Mouse (Mus musculus) hindbrain, embryonic 15.5 days (tissue): Measurements from ENCODE around the gene Mrpl46. TPM values are rescaled to one million over a fixed set of nuclear protein-coding genes. Genes with fewer than 3 reads are reported as not detected.

Experiments
- ATAC-seq: fragments of 200-750 bp; cut with Nextera tagmentation; 2 replicates; pipeline ENCODE4 v1.8.0; 2017; ENCODE audit warnings: low read depth, moderate number of reproducible peaks, moderate TSS enrichment; ENCODE audit not compliant: low FRiP score
- H3K27ac ChIP-seq: fragments of 300-500 bp; sonication (generic); replicated peaks from 2 replicates; pipeline ENCODE4 v1.5.1; 2015; ENCODE audit warnings: mild to moderate bottlenecking, inconsistent platforms
- H3K27me3 ChIP-seq: fragments of 300-500 bp; sonication (generic); 2 replicates; pipeline ENCODE4 v1.6.1; 2015; ENCODE audit warnings: control low read depth, inconsistent platforms
- H3K36me3 ChIP-seq: fragments of 300-500 bp; sonication (generic); 2 replicates; pipeline ENCODE4 v1.6.1; 2015; ENCODE audit warnings: control low read depth, inconsistent platforms
- H3K4me1 ChIP-seq: fragments of 300-500 bp; sonication (generic); replicated peaks from 2 replicates; pipeline ENCODE4 v1.6.1; 2015; ENCODE audit warnings: control low read depth, inconsistent platforms
- H3K4me2 ChIP-seq: fragments of 300-500 bp; sonication (generic); 2 replicates; pipeline ENCODE4 v1.6.1; 2015; ENCODE audit warnings: moderate library complexity, mild to moderate bottlenecking, inconsistent platforms
- H3K4me3 ChIP-seq: fragments of 300-500 bp; sonication (generic); 2 replicates; pipeline ENCODE4 v1.5.1; 2015; ENCODE audit warnings: mild to moderate bottlenecking, inconsistent platforms
- H3K9ac ChIP-seq: fragments of 300-500 bp; sonication (generic); 2 replicates; pipeline ENCODE4 v1.6.1; 2015; ENCODE audit warnings: inconsistent platforms
- H3K9me3 ChIP-seq: fragments of 300-500 bp; sonication (generic); 2 replicates; pipeline ENCODE4 v1.6.1; 2016; ENCODE audit warnings: control low read depth, inconsistent platforms
- WGBS: fragments of 180-500 bp; shearing (Covaris S2); methylation state at CpG from one replicate; pipeline ENCODE4 v1.1.7; 2015; 5-methylcytosine and 5-hydroxymethylcytosine counted together
- polyA plus RNA-seq: library from polyadenylated mRNA; unstranded; fragments of >200 nt; fragmentation: Nextera tagmentation; extraction: Ambion mirVana; gene quantifications from 2 replicates; pipeline ENCODE4 v1.2.1, GENCODE M21; 2015

The Mrpl46 gene
- polyA plus RNA-seq, 1 experiment from 2014 or later = 53.8 TPM

DNA sequence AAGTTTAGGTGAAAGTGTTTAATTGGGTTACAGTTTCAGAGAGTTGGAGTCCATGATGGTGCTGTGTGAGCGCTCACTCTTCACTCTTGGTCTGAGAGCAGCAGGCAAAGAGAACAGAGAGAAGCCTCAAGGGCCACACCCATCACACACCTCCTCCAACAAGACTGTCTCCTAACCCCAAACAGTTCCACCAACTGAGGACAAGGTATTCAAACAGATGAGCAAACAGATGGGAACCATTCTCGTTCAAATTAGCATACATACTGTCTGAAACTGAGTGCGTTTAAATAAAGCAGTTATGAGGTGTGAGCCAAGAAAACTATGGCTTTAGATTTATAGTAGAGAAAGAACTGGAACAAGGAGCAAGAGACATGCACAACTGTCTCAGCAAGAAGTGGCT lies 13.3 kb upstream of the Mrpl46 start:
- 85% methylated on average over 3 of the region's 3 CpGs for WGBS
- H3K27me3 ChIP-seq = no peaks in the 10 kb centered on the region
- H3K4me3 ChIP-seq = no peak overlapping the region
- no peak overlapping the region for H3K27ac ChIP-seq
- ATAC-seq = no peak
- no peak overlapping the region for H3K9ac ChIP-seq
- 0 out of 2 replicates have a peak, but pooled peaks cover 2% of the 10 kb centered on the region for H3K36me3 ChIP-seq
- no peaks in the 10 kb centered on the region for H3K9me3 ChIP-seq
- H3K4me1 ChIP-seq = peaks cover 10% of the 10 kb centered on the region; the same call in 1 of the 2 replicates
- no peak overlapping the region for H3K4me2 ChIP-seq

DNA sequence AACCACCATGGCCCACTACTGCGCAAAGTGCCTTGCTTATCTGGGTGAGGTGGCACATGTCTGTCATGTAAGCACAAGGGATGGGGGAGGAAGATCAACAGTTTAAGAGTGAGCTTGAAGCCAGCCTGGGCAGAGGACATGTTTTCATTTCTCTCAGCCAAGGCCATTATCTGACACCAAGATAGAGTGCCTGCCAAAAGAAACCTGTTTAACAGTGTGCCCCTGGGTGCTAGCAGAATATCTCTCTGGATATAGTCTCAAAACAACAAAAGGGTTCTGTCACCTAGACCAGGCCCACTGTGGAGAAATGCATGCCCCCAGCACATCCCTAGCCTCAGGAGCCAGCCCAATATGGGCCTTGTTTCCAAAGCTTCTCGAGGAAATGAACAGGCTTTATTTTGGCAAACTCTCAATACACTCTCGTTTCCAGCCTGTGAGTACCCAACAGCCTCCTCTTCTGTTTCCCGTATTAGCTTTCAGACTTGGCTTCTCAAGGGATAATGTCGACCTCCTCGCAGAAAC lies 11.3 kb upstream of the Mrpl46 start:
- no peaks in the 10 kb centered on the region for H3K27me3 ChIP-seq
- no peak for ATAC-seq
- 72% methylated on average over 6 of the region's 6 CpGs for WGBS
- peaks cover 10% of the 10 kb centered on the region; the same call in 1 of the 2 replicates for H3K4me1 ChIP-seq
- H3K4me2 ChIP-seq = no peak overlapping the region
- H3K9me3 ChIP-seq = no peaks in the 10 kb centered on the region
- H3K36me3 ChIP-seq = peaks cover 12% of the 10 kb centered on the region; the same call in 1 of the 2 replicates
- no peak overlapping the region for H3K4me3 ChIP-seq
- no peak overlapping the region for H3K27ac ChIP-seq
- H3K9ac ChIP-seq = no peak overlapping the region

DNA sequence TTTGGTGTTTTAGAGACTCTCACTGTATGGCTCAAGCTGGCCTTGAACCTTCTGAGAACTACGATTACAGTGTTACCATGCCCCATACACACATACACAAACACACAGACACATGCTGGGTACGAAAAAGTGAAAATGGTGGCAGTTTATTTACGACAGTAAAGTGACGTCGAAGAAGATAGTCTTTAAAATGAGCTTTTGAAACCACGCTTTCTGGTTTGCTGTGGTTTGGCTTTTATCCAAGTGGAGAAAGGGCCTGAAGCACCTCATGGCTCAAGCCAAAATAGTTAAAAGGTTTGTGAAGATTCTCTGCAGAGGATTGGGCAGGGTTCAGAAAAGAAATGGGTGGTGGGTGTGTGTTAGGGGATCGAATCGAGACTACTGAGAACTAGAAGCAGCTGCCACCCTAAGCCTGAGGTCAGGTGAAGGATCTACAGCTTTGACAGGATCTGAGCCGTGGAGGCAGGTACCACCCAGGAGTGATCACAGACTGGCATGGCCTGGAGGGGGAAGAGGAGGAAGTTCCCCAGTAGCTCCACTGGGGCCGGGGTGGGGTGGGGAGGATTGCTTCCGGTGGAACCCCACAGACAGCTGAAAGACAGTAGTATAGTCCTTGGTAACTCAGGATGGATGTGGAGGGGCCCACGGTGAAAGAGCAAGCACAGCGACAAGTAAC lies 10.7 kb upstream of the Mrpl46 start:
- Histone ChIP-seq H3K4me2 (no peak overlapping the region), H3K27ac (no peak overlapping the region), H3K4me3 (no peak overlapping the region), H3K9ac (no peak overlapping the region), H3K9me3 (no peaks in the 10 kb centered on the region), H3K36me3 (peaks cover 18% of the 10 kb centered on the region), H3K27me3 (no peaks in the 10 kb centered on the region), H3K4me1 (peaks cover 10% of the 10 kb centered on the region; the same call in 1 of the 2 replicates)
- no peak for ATAC-seq
- 93% methylated on average over 13 of the region's 13 CpGs for WGBS

DNA sequence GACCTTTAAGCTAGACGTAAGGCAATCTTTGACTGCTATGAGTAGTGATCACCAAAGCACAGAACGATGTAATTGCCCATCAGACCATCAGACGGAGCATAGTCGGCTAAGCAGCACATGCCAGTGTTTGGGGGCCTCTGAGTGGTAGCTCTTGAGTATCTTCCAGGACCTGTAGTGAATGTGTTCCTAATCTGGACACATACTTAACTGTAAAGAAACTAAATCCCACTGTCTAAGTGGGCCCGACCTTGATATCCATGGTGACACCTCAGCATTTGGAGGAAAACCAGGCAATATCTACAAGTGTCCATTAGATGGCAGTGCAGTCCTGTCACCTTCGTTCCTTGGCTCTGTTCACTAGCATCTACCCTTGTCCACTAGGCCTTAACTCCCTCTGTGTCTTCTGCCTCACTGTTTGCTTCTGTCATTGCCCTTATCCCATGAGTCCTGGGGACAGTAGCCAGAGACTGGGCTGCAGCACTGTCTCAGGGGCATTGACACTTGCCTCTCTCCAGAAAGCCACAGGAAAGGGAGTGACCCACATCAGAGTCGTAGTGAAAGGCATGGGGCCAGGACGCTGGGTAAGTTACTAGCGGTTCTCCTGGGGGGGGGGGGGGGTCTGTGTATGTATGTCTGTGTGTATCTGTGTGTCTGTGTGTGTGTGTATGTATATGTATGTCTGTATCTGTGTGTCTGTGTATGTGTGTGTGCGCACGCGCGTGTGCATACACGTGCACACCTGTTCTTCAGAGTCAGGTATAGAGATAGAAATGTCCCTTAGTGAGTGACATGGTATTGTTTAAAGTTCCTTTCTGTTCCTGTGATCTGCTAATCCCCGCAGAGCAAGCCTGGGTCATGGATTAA lies 8.3 kb upstream of the Mrpl46 start:
- 0 out of 2 replicates have a peak, but pooled peaks cover under 1% of the 10 kb centered on the region for H3K4me1 ChIP-seq
- 83% methylated on average over 15 of the region's 15 CpGs for WGBS
- no peak overlapping the region for H3K27ac ChIP-seq
- H3K36me3 ChIP-seq = peaks cover 21% of the 10 kb centered on the region
- H3K9ac ChIP-seq = no peak overlapping the region
- peak; percentile 76 for ATAC-seq
- H3K4me3 ChIP-seq = no peak overlapping the region
- no peaks in the 10 kb centered on the region for H3K9me3 ChIP-seq
- no peak overlapping the region for H3K4me2 ChIP-seq
- H3K27me3 ChIP-seq = no peaks in the 10 kb centered on the region

DNA sequence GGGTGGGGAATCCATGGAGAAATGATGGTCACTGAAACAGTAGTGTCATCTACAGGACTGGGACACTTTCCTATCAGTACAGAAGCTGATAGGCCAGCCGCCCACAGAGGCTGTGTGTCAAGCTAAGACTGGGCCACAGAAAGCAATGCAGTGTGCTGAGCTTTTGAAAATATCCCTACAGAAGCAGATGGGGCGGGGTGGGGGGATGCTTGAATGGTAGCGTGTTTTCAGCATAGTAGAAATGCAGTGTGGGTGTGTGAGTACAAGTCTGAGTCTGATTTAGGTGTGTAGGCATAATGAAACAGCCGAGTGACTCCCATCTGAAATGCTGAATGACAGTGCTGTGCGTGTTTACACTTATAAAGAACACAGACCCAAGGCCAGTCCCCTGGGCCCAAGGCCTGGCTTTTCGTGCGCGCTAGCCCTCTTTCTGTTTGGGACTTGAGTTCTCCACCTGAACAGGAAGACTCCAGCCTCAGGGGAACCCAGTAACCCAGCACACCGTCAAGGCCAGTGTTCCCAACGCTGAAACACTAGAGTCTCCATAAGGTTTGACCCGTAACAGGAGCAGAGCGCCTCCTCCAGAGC lies 4.6 kb upstream of the Mrpl46 start:
- Histone ChIP-seq H3K9ac (no peak overlapping the region), H3K36me3 (peaks cover 24% of the 10 kb centered on the region), H3K4me2 (no peak overlapping the region), H3K4me3 (no peak overlapping the region), H3K4me1 (peaks cover 28% of the 10 kb centered on the region), H3K9me3 (no peaks in the 10 kb centered on the region), H3K27ac (no peak overlapping the region), H3K27me3 (no peaks in the 10 kb centered on the region)
- ATAC-seq = no peak
- 88% methylated on average over 12 of the region's 12 CpGs for WGBS

DNA sequence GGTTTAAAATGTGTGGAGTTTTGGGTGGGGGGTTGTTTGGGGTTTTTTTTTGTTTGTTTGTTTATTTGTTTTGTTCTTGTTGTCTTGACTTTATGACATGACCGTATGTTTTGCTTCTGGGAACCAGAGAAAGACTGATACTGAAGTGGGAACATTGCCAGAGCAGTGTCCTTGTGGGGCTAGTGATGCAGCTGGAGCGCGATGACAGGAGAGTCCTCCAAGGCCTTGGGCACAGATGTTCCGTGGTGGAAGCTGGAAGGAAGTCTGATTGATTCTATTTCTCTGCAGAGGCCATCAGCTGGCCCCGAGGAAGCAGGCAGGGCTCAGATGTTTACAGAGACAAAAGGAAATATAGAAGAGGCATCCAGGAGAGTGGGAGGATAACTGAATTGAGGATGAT lies 2.6 kb upstream of the Mrpl46 start:
- Histone ChIP-seq H3K4me1 (peaks cover 38% of the 10 kb centered on the region), H3K4me3 (no peak overlapping the region), H3K4me2 (no peak overlapping the region), H3K36me3 (peaks cover 19% of the 10 kb centered on the region), H3K27ac (no peak overlapping the region), H3K9me3 (no peaks in the 10 kb centered on the region), H3K9ac (no peak overlapping the region), H3K27me3 (no peaks in the 10 kb centered on the region)
- WGBS = 53% methylated on average over 5 of the region's 5 CpGs
- no peak for ATAC-seq

DNA sequence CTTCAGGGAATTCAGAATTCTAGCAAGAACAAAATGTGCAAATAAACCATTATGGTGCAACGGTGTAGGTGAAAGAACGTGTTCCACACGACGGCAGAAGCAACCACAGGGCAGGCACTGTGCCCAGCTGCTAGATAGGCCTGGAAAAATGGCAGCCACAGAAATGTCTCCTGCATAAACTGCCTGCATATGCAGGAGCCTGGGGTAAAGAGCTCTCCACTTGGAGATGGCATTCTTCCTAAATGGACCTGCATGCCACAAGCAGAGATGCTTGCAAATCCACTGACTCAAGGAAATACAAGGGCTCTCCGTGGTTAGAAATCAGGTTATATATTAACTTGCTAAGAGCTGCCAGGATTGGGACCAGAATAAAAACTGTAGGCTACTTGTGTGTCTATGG lies 4.6 kb downstream of the Mrpl46 start:
- Histone ChIP-seq H3K4me1 (peaks cover 14% of the 10 kb centered on the region), H3K9me3 (no peaks in the 10 kb centered on the region), H3K36me3 (peaks cover 49% of the 10 kb centered on the region), H3K27me3 (no peaks in the 10 kb centered on the region), H3K27ac (no peak overlapping the region), H3K9ac (no peak overlapping the region), H3K4me3 (no peak overlapping the region), H3K4me2 (no peak overlapping the region)
- WGBS = 96% methylated on average over 5 of the region's 5 CpGs
- no peak for ATAC-seq

DNA sequence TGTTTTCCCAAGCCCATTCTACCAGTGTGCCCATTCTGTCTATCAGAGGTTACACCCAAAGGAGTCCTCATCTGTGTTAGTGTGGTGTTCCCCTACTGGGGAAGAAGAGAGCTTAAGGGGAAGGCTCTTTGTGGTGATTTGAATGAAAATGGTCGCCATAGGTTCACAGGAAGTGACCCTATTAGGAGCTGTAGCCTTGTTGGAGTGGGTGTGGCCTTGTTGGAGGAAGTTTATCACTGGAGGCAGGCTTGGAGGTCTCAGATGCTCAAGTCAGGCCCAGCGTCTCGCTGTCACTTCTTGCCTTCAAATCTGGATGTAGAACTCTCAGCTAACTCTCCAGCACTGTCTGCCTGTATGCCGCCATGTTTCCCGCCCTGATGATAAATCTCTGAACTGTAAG lies 12.4 kb downstream of the Mrpl46 start:
- H3K4me1 ChIP-seq = peaks cover 2% of the 10 kb centered on the region; the same call in 1 of the 2 replicates
- H3K4me2 ChIP-seq = no peak overlapping the region
- WGBS = 90% methylated on average over 5 of the region's 5 CpGs
- no peak overlapping the region for H3K4me3 ChIP-seq
- H3K36me3 ChIP-seq = peaks cover 23% of the 10 kb centered on the region
- H3K27ac ChIP-seq = no peak overlapping the region
- H3K9me3 ChIP-seq = no peaks in the 10 kb centered on the region
- H3K9ac ChIP-seq = no peak overlapping the region
- no peak for ATAC-seq
- H3K27me3 ChIP-seq = no peaks in the 10 kb centered on the region

DNA sequence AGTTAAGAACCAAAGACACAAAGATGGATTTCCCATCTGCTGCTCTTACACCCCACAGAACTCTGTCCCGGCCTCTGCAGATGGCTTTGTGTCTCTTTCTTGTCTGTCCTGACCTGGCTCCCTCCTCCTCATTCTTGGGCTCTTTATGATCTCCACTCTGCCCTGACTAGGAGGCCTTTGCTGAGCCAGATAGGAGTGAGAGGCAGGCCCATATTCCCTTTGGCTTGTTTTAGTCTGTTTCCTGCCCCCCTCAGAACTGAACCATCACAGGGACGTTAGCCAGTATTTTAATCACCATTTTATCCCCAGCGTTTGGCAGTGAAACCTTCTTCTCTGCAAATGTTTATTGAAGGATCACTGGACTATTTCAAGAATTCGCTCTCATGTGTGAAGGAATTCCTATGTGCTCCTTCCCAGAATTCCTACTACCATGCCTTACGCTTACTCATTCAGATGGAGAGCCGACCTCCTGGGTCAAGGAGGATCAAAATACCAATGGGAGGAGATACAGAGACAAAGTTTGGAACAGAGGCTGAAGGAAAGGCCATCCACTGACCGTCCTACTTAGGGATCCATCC lies 14.2 kb downstream of the Mrpl46 start:
- Histone ChIP-seq H3K9me3 (no peaks in the 10 kb centered on the region), H3K4me3 (no peak overlapping the region), H3K9ac (no peak overlapping the region), H3K36me3 (peaks cover 10% of the 10 kb centered on the region), H3K4me1 (peaks cover 9% of the 10 kb centered on the region; the same call in 1 of the 2 replicates), H3K27me3 (0 out of 2 replicates have a peak, but pooled peaks cover 3% of the 10 kb centered on the region), H3K27ac (no peak overlapping the region), H3K4me2 (no peak overlapping the region)
- 82% methylated on average over 7 of the region's 7 CpGs for WGBS
- ATAC-seq = no peak

DNA sequence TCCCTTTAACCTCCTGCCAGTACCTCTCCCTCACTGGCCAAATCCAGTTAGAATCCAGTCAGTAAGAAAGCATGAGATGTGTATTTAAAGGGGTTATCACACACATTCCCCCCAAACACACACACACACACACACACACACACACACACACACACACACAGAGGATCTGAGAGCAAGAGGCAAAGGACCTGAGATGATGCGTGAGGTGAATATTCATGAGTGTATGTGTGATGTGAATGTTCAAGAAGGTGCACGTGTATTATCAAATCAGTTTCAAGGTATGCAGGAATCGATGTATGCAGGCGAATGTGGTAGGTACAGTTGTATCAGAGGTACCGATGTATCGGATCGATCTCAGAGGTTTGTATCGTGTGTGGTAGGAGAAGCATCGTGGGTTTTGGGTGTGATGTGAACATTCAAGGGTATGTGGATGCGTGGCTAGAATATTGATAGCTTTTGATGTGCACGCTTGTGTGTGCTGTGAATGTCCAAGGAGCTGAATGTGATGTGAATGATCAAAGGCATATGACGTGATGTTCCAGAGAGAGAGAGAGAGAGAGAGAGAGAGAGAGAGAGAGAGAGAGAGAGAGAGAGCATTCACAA lies 15.3 kb downstream of the Mrpl46 start:
- WGBS = 75% methylated on average over 12 of the region's 12 CpGs
- H3K4me2 ChIP-seq = no peak overlapping the region
- H3K9ac ChIP-seq = no peak overlapping the region
- H3K4me1 ChIP-seq = peaks cover 9% of the 10 kb centered on the region; the same call in 1 of the 2 replicates
- peaks cover 3% of the 10 kb centered on the region for H3K36me3 ChIP-seq
- 0 out of 2 replicates have a peak, but pooled peaks have one; percentile 45 for ATAC-seq
- no peak overlapping the region for H3K4me3 ChIP-seq
- H3K27ac ChIP-seq = 0 out of 2 replicates have a peak overlapping the region, but pooled peaks have one; percentile 18
- no peaks in the 10 kb centered on the region for H3K9me3 ChIP-seq
- peaks cover 3% of the 10 kb centered on the region; the same call in 1 of the 2 replicates for H3K27me3 ChIP-seq

DNA sequence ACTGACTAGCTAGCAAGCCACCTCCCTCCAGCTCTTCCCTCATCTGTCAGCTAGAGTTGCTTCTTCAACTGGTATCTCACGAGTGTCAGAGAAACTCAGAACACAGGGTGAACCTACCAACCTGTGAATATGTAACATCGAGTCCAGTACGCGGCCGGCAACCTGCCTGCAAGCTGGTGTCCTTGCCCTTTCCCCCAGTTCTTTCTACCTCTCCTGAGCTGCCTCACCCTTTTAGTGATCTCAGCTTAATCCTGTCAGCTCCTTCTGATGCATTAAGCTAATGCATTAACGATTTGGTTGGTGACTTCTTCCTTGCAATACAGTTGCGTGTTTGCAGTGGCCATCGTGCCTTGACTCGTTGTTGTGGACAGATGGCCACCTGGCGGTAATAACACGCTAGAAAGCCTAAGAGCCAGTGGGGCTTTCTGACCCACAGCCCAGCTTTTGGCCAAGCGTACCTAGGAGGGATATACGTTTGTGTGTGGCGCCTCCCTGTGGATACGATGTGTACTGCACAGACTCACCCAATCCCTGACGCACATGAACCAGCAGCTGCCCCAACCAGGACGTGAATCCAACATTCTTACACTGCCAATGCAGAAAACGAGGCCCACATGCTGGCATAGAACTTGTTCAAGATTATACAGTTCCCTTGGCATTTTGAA lies 17.2 kb downstream of the Mrpl46 start:
- WGBS = 21% methylated on average over 18 of the region's 18 CpGs
- Histone ChIP-seq H3K27me3 (peaks cover 3% of the 10 kb centered on the region; the same call in 1 of the 2 replicates), H3K9me3 (no peaks in the 10 kb centered on the region), H3K4me2 (peak overlapping the region; percentile 16; the same call in 1 of the 2 replicates), H3K4me3 (no peak overlapping the region), H3K27ac (no peak overlapping the region), H3K4me1 (peaks cover 9% of the 10 kb centered on the region; the same call in 1 of the 2 replicates), H3K9ac (no peak overlapping the region), H3K36me3 (no peaks in the 10 kb centered on the region)
- ATAC-seq = peak; percentile 87
